Mouse (Mus musculus) lung, adult 2 months (tissue): ENCODE results near the gene Ctdsp2. TPM values are rescaled to one million over a fixed set of nuclear protein-coding genes. Genes with fewer than 3 reads are reported as not detected.
A peak's percentile ranks its signal among the peaks of the same experiment; 100 is the strongest.

ENCODE experiments used
- DNase-seq: peaks from one replicate; pipeline ENCODE4 v3.0.0; 2022
- H3K4me1 ChIP-seq: fragments of 200-500 bp; 2 replicates; pipeline ENCODE4 v1.6.1; 2011; ENCODE audit warnings: low read length; ENCODE audit not compliant: control insufficient read depth, insufficient read depth
- H3K4me3 ChIP-seq: fragments of 200-500 bp; replicated peaks from 2 replicates; pipeline ENCODE3; 2011; ENCODE audit warnings: low read depth, mild to moderate bottlenecking, control low read depth, low read length; ENCODE audit errors: extremely low read depth
- CTCF ChIP-seq: fragments of 200-500 bp; IDR thresholded peaks from 2 replicates; pipeline ENCODE4 v1.5.1; 2011; ENCODE audit warnings: mild to moderate bottlenecking, low read length, control low read depth; ENCODE audit not compliant: insufficient read depth
- POLR2A ChIP-seq: fragments of 200-500 bp; IDR thresholded peaks from 2 replicates; pipeline ENCODE4 v1.6.1; 2011; ENCODE audit warnings: low read depth, mild to moderate bottlenecking, control low read depth, low read length, borderline replicate concordance; ENCODE audit errors: extremely low read depth
- WGBS: fragments of 180-500 bp; shearing (Covaris S2); methylation state at CpG from one replicate; pipeline ENCODE4 v1.1.7; 2018; 5-methylcytosine and 5-hydroxymethylcytosine counted together
- polyA plus RNA-seq: library from polyadenylated mRNA; depleted of rRNA; stranded (reverse); fragments of >200 nt; gene quantifications from 2 replicates; pipeline ENCODE4 v1.2.3, GENCODE M21; 2012

Ctdsp2 gene
- polyA plus RNA-seq, 1 experiment: 227 TPM

DNA sequence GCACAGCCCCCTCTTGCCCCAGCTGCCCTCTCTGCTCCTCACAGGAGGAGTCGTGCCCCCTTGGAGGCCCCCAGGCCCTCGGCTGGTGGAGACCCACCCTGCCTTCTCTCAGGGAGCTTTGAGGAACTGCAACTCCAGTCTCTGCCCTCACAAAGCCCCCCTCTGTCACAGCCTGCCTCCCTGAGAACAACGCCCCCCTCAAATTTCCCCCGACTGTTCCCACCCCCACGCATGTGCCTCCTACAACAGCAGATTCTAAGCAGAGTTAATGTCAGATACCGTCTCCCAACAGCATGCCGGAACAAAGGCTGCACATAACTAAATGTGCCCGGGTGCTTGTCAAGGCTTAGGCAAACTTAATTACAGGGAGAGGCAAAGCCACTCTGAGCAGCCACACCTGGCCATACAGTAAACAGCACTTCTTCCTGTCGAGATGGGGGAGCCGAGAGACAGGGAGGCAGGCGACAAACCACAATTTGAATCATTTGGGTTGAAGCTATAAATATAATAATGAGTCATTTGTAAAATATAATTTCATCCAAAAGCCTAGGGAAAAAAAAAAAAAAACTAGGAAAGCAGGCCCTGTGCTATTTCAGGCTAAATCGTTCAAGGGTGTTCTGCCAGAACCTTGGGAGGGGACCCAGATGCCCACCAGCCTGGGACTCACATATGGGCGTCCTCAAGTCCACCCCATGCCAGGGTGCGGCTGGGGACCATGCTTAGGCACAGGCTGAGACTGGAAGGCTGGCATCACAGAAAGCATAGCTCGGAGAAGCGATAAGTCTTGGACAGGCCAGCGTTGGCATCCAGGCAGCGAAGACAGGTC is 42.7 kb upstream of the Ctdsp2 start:
- no peak for DNase-seq
- TF ChIP-seq CTCF: no peak
- no peak for TF ChIP-seq POLR2A
- H3K4me1 ChIP-seq: peaks cover 2% of the 10 kb centered on the region; the same call in 1 of the 2 replicates
- 39% methylated on average over 18 of the region's 18 CpGs for WGBS
- H3K4me3 ChIP-seq: no peak overlapping the region

DNA sequence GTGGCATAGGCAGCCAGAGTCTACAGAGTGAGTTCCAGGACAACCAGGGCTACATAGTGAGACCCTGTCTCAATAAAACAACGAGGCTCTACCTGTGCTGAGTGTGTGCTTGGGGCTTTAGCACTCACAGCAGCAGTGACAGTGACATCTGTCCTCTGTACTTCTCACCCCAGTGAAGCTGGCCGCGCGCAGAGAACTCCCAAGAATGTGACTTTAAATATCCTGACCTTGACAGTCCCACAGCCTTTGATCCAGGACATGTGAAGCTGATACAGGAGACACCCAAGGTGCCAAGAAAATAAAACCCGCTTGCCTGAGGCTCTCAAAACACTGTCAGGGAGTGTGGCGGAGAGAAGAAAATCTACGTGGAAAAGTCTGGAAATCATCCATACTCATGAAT is 37.6 kb upstream of the Ctdsp2 start:
- 0 out of 2 replicates have a peak, but pooled peaks cover 2% of the 10 kb centered on the region for H3K4me1 ChIP-seq
- TF ChIP-seq CTCF (no peak), POLR2A (no peak)
- 48% methylated on average over 7 of the region's 7 CpGs for WGBS
- no peak for DNase-seq
- H3K4me3 ChIP-seq: no peak overlapping the region

DNA sequence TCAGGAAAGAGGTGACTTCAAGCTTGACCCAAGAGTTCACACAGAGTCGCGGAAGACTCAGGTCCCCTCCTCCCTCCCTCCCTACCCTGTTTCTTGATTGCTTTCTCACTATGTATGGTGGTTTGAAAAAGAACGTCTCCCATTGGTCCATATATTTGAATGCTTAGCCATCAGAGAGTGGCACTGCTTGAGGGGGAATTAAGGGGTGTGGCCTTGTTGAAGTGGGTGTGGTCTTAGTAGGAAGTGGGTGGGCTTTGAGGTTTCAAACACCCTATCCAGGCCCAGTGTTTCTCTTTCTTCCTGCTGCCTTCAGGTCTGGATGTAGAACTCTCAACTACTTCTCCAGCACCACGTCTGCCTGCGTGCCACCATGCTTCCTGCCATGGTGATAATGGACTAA is 33.0 kb upstream of the Ctdsp2 start:
- TF ChIP-seq POLR2A: no peak
- no peak for TF ChIP-seq CTCF
- no peak for DNase-seq
- H3K4me1 ChIP-seq: peaks cover 5% of the 10 kb centered on the region; the same call in 1 of the 2 replicates
- H3K4me3 ChIP-seq: no peak overlapping the region
- WGBS: 89% methylated on average over 5 of the region's 5 CpGs

DNA sequence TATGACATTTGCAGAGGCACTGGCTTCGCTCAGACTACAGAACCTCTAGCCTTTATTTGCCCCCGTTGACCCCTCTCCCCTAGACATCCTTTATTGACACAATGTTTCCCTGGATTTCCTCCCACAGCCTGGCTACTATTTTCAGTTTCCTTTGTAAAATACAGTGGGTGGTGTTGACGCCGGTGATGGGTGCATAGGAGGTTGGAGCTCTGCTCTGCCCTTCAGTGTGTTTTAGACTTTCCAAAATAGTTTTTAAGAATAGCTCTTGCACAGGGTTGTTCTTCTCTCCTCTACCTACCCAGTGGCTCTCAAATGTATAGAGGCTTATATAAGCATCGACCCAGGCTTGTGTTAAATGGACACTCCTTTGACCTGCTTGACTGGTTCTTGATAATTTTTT is 28.7 kb upstream of the Ctdsp2 start:
- H3K4me3 ChIP-seq: no peak overlapping the region
- TF ChIP-seq CTCF (no peak), POLR2A (no peak)
- DNase-seq: no peak
- 32% methylated on average over 5 of the region's 5 CpGs for WGBS
- H3K4me1 ChIP-seq: peaks cover 5% of the 10 kb centered on the region; the same call in 1 of the 2 replicates

DNA sequence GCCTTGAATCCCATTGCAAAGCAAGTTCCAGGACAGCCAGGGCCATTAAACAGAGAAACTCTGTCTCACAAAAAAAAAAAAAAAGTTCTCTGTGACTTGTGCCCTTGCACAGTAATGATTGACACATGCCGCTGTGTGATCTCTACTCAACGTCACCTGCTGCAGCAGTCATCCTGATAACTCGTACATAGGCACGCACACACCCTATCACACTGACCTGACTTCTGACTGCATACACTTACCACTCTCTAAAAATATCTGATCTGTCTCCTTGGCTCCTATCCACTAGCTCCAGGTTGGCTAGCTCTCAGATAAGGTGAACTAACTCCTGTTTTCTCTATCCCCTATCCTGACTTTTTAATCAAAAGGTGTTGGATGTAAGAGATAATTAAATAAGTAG is 27.9 kb upstream of the Ctdsp2 start:
- TF ChIP-seq CTCF: no peak
- no peak for TF ChIP-seq POLR2A

DNA sequence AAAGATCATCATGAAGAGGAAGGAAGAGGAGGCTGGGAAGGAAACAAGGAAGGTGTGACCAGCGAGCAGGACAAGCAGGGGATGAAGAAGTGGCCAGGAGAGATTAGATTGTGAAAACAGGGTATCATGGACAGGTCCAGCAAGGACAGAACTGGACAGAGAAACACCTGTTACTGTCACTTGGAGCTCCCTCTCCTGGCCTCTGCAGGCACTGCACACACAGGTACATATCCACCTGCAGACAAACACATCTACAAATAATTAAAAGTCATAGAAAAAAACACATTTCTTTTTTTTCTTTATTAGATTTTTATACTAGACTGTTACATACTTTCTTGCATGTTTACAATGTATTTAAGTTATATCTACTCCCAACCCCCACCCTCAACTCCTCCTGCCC is 26.1 kb upstream of the Ctdsp2 start:
- TF ChIP-seq POLR2A (no peak), CTCF (no peak)
- H3K4me3 ChIP-seq: no peak overlapping the region
- WGBS: 74% methylated on average over 1 of the region's 1 CpGs
- peaks cover 6% of the 10 kb centered on the region for H3K4me1 ChIP-seq
- no peak for DNase-seq

More for the DNA sequence above, 27.9 kb upstream of the Ctdsp2 start:
- H3K4me3 ChIP-seq: no peak overlapping the region
- no peak for DNase-seq
- peaks cover 5% of the 10 kb centered on the region; the same call in 1 of the 2 replicates for H3K4me1 ChIP-seq
- 73% methylated on average over 4 of the region's 4 CpGs for WGBS

DNA sequence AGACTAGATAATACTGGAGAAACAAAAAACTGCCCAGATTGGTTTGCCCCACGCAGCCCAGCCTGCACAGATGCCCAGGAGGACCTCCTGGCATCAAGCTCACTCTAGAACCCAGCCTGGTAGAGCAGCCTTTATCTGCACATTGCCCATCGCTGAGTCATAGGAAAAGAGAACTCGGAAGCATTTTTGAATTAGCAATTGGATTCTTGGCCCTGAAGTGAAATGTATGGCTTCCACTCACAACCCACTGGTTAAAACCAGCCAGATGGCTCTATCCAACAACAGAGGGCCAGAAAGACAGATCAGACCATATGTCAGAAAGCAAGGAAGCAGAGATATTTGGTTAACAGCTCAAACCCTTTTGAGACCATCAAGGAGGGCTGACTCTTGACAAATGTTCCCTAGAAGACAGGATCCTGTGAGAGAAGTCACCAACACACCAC is 25.5 kb upstream of the Ctdsp2 start:
- 64% methylated on average over 3 of the region's 3 CpGs for WGBS
- TF ChIP-seq CTCF (no peak), POLR2A (no peak)
- Histone ChIP-seq H3K4me3 (no peak overlapping the region), H3K4me1 (peaks cover 11% of the 10 kb centered on the region)
- no peak for DNase-seq

DNA sequence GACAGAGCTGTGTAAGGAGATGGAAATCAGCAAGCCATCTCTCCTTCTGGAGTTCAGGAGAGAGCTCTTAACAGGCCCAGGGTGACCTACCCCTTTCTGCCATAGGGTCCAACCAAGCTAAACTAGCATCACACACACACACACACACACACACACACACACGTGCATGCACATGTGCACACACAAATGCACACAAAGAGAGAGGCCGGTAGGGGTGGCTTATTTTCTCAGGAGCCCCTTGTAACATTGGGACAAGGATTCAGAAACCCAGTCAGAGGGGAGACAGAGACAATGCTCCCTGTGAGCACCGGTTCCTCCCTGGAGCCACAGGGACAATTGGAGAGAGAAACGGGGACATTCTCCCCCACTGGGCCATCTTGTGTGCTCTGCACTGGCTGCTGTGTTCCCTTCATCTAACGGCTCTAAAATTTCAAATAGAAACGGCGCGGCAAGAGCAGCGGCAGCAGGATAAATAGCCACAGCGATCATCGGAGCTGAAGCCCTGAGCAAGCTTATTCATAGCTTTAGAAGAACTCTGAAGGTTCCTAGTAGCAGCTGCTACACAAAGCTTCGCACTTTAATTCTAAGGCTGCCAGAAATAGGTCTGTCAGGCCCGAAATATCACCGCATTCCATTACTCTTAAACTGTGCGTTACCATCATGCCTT is 21.7 kb upstream of the Ctdsp2 start:
- DNase-seq: no peak
- 51% methylated on average over 15 of the region's 15 CpGs for WGBS
- no peak overlapping the region for H3K4me3 ChIP-seq
- H3K4me1 ChIP-seq: peaks cover 6% of the 10 kb centered on the region; the same call in 1 of the 2 replicates
- TF ChIP-seq CTCF (no peak), POLR2A (no peak)

DNA sequence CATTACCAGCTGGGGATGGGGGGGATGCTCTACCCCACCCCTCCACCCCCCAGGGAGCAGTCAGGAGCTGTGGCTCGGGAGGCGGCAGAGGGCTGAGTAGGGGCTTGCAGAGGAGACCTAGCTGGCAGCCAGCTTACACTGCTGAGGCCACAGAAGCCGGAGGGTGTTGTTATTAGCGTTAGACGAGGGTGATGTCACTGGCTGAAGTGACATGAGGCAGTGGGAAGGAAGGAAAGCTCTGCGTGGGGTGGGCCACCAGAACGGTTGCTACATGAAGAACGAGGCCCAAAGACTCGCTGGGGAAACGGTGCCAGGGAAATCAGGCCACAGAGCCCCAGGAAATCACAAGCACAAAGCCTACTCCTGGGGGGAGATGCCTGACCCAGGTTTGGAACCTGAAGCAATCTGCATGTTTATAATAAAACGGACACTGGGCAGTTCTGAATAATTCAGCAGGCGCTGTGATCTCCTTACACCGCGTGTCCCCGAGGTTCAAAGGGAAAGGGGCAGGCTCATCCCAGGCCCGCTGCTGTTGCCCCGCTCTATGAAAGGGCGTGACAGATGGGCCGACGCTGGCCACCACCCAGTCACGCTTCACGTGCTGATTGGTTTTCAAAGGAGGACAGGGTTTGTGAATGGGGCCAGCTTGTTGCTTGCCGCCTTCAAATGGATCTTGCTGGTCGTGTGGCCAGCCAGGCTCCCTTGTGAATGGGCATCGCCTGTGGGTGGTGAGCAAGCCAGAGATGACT is 21.0 kb upstream of the Ctdsp2 start:
- WGBS: 7% methylated on average over 25 of the region's 25 CpGs
- peak; percentile 52 for DNase-seq
- Histone ChIP-seq H3K4me3 (peak overlapping the region; percentile 22), H3K4me1 (peaks cover 9% of the 10 kb centered on the region; the same call in 1 of the 2 replicates)
- TF ChIP-seq POLR2A: no peak
- TF ChIP-seq CTCF: no peak
